Mouse (Mus musculus) kidney, postnatal 36 days (tissue): ENCODE measurements around the gene Procr.

Source experiments
- DNase-seq, 2 experiments: peaks; one replicate each; pipeline ENCODE4 v3.0.0; 2021 to 2022; ENCODE audit warnings: mixed read lengths in 2 of 2

Procr gene

GRCm38 (mm10) chr2:155756855-155757566, 6.1 kb downstream of the Procr start:
- DNase-seq: peak in 1 of 2 experiments; percentile 11

GRCm38 (mm10) chr2:155764679-155765418, 13.9 kb downstream of the Procr start:
- peak; percentile 69 to 87 for DNase-seq

- no peak for DNase-seq
These were observed 22.7 kb downstream of the Procr start for GRCm38 (mm10) chr2:155773664-155774063.

- DNase-seq: no peak
These were observed 23.5 kb downstream of the Procr start for GRCm38 (mm10) chr2:155774261-155774926.

- no peak for DNase-seq
These were observed 24.2 kb downstream of the Procr start, which contains the start of gene Mmp24 for GRCm38 (mm10) chr2:155774927-155775684. Gene Mmp24, plus strand, starts transcription at chr2:155775342.

- DNase-seq: peak; percentile 30 to 82
These were observed 24.9 kb downstream of the Procr start for GRCm38 (mm10) chr2:155775685-155776263.

GRCm38 (mm10) chr2:155776824-155777687, 26.1 kb downstream of the Procr start:
- no peak for DNase-seq

- DNase-seq: no peak
These were observed 26.7 kb downstream of the Procr start for GRCm38 (mm10) chr2:155777688-155777985.

- DNase-seq: no peak
These were observed 27.1 kb downstream of the Procr start for GRCm38 (mm10) chr2:155778004-155778403.

GRCm38 (mm10) chr2:155779066-155779465, 28.1 kb downstream of the Procr start:
- no peak for DNase-seq

GRCm38 (mm10) chr2:155779506-155779905, 28.6 kb downstream of the Procr start:
- DNase-seq: no peak

- no peak for DNase-seq
These were observed 33.6 kb downstream of the Procr start for GRCm38 (mm10) chr2:155784534-155784933.

GRCm38 (mm10) chr2:155786905-155787304, 36.0 kb downstream of the Procr start:
- DNase-seq: no peak

- DNase-seq: no peak
These were observed 37.3 kb downstream of the Procr start for GRCm38 (mm10) chr2:155787949-155788931.

GRCm38 (mm10) chr2:155792899-155793298, 42.0 kb downstream of the Procr start:
- DNase-seq: no peak

- no peak for DNase-seq
These were observed 43.9 kb downstream of the Procr start for GRCm38 (mm10) chr2:155794674-155795445.

GRCm38 (mm10) chr2:155798613-155799012, 47.7 kb downstream of the Procr start:
- no peak for DNase-seq

GRCm38 (mm10) chr2:155802761-155803160, 51.8 kb downstream of the Procr start:
- peak in 1 of 2 experiments; percentile 59 for DNase-seq

- DNase-seq: no peak
These were observed 53.1 kb downstream of the Procr start for GRCm38 (mm10) chr2:155804053-155804452.
